Mouse (Mus musculus): ENCODE measurements around the gene Rnf220. TPM values are rescaled to one million over a fixed set of nuclear protein-coding genes. Genes with fewer than 3 reads are reported as not detected.

Gene Rnf220
- total RNA-seq, 2 experiments from 2014 or later, result 193 to 218 TPM

DNA sequence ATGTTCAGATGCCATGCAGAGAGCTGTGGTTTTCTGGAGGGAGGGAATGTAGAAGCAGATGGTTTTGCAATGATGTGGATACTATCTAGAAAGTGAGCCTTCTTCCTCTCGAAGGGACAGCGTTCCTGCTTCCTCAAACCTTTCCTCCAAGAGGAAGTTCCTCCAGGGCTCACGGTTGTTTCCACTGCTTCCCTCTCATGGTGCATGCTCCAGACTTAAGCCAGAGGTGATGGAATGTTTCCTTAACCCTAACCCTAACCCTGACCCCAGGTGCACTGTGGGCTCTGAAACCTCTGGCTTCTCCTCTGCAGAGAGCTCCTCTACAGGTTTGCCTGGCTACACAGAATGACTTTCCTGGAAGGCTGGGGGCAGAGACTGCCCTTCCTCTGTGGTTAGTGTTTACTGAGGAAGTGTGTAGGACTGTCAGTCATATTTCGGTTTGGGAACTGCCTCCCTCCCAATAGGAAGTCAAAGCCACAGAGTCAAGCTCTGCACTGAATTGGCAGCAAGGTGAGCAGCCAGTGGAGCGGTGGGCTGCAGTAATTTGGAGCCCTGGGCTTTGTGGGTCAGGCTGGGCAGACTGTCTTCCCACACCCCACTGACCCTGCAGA, 242.7 kb downstream of the Rnf220 start:
- intact Hi-C loops (cut with DNase I), result no loop called here
- no peak for DNase-seq (ENCODE audit: low spot score in 2 of 2)

- intact Hi-C loops (cut with DNase I), result no loop called here
- no peak for DNase-seq (ENCODE audit: low spot score in 2 of 2)
Observed at GRCm38 (mm10) chr4:117253218-117254016, 243.4 kb downstream of the Rnf220 start.

DNA sequence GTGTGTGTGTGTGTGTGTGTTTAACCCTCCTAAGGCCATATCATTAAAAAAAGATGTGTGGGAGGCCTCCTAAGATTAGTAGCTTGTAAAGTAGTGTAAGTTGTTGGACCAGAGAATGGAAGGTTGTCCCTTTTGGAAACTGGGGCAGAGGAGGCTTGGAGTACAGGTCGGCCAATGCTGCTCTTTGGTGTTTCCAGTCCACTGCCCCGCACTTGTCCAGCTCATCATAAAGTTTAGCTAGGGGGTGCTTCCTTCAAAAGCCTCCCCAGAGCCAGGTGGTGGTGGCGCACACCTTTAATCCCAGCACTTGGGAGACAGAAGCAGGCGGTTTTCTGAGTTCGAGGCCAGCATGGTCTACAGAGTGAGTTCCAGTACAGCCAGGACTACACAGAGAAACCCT, 244.1 kb downstream of the Rnf220 start:
- no peak for DNase-seq (ENCODE audit: low spot score in 2 of 2)
- intact Hi-C loops (cut with DNase I), result no loop called here

DNA sequence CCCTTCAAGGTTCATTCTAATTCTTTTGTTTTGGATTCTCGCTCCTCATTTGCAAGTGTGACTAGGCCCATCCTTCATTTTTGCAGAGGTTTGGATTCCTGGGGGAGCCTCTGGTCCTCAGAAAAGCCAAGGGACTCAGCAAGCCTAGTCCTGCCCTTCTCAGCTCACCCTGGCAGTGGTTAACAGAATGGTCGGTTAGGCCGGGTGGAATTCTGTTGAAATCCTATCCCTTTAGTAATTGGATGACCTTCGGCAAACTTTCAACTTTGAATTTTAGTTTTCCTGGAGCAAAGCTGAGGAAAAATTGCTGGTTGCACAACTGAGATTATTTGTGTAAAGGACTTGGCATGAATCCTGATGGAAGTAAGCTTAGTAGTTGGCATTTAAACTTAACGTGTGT, 244.5 kb downstream of the Rnf220 start:
- intact Hi-C loops (cut with DNase I), result no loop called here

DNA sequence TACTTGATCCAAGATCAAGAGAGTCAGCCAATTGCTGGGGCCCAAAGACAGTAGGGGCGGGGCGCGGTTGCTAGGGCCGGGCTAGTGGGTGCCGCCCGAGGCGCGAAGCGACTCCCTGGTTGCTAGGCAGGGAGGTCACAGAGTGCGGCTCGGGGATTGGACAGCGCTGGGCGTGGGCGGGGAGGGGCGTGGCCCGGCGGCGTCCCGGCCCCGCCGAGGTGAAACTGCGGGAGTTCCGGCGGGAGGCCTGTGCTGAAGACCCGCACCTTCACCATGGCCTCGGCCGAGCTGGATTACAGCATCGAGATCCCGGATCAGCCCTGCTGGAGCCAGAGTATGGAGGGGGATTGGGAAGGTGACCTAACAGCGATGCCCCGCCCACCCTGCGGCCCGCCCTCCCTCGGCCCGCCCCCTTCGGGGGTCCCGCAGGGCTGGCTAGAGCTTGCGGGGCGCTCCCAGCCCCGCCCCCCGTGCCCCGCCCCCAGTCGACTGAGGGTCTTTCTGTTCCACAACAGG, 245.0 kb downstream of the Rnf220 start, which contains the start of the genes Tmem53 and Armh1:
Tmem53 (plus strand) TSS at position 151 of the 516 bp plus-strand sequence.
Armh1 (minus strand) TSS at position 325 of the 516 bp plus-strand sequence.
- intact Hi-C loops (cut with DNase I), result no loop called here
- DNase-seq (ENCODE audit: low spot score in 2 of 2), result peak; percentile 73 to 74

More for the DNA sequence above, 244.5 kb downstream of the Rnf220 start:
- no peak for DNase-seq (ENCODE audit: low spot score in 2 of 2)

- intact Hi-C loops (cut with DNase I), result no loop called here
Observed at GRCm38 (mm10) chr4:117250982-117251381, 245.9 kb downstream of the Rnf220 start.

GRCm38 (mm10) chr4:117240867-117241266, 256.0 kb downstream of the Rnf220 start:
- intact Hi-C loops (cut with DNase I), result no loop called here

More at GRCm38 (mm10) chr4:117250982-117251381, 245.9 kb downstream of the Rnf220 start:
- no peak for DNase-seq (ENCODE audit: low spot score in 2 of 2)

GRCm38 (mm10) chr4:117239153-117239552, 257.7 kb downstream of the Rnf220 start:
- intact Hi-C loops (cut with DNase I), result no loop called here
- no peak for DNase-seq (ENCODE audit: low spot score in 2 of 2)

More at GRCm38 (mm10) chr4:117240867-117241266, 256.0 kb downstream of the Rnf220 start:
- no peak for DNase-seq (ENCODE audit: low spot score in 2 of 2)

DNA sequence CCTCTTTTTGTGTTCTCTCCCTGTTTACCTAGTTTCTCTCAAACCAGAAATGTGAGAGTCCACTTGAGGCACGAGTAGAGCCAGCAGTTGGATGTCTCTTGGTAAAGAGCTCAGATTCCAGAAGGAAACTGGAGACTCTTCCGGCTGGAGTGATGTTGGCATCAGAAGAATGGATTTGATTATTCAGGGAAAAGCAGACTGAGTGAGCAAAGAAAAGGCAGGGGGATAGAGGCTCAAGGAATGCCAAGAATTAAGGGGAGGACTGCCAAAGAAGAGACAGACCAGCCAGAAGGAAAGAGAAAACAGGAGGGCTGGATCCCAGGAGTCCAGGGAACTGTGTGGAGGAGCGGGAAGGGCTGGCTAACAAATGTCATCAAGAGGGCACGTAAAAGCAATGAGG, 261.0 kb downstream of the Rnf220 start:
- DNase-seq (ENCODE audit: low spot score in 2 of 2), result no peak
- intact Hi-C loops (cut with DNase I), result no loop called here

DNA sequence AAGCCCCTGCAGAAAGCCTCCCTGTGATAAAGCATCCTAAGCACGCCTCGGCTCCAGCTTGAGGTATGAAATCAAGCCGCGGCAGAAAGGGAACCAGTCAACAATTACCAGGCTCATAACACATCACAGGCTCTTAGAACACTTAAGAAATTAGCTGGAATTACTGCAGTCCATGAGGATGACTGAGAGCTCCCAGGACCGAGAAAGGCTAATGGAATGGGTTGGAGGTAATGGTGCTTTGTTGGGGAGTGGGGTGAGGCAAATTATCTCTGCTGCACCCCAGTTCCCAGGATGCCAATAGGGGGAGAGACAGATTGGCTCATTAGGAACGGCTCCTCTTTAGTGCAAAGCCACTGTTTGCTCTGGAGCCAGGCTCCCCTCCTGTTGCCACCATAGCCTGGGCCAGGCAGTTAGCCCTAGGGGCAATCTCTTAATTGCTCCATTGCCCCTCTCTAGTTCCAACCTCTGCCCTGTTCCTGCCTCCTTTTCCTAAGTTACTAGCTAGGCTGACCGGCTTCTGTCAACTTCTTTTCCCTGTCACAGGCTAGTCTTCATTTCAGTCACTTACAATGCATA, 262.6 kb downstream of the Rnf220 start:
- DNase-seq (ENCODE audit: low spot score in 2 of 2), result no peak
- intact Hi-C loops (cut with DNase I), result no loop called here

DNA sequence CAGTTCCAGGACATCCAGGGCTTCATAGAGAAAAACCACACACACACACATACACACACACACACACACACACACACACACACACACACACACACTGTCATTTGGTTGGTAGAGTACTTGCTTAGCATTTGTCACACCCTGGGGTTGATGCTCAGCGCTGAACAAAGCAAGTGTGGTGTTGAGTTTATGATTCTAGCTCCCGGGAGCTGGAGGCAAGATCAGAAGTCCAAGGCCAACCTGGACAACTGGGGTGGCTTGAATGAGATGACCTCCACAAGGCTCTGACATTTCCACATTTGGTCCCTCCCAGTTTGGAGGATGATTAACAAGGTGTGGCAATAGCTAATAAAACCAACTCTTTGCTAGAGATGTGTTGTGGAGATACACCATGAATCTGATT, 265.6 kb downstream of the Rnf220 start:
- intact Hi-C loops (cut with DNase I), result no loop called here
- DNase-seq (ENCODE audit: low spot score in 2 of 2), result no peak

- no peak for DNase-seq (ENCODE audit: low spot score in 2 of 2)
- intact Hi-C loops (cut with DNase I), result no loop called here
Observed at GRCm38 (mm10) chr4:117230331-117230730, 266.5 kb downstream of the Rnf220 start.

DNA sequence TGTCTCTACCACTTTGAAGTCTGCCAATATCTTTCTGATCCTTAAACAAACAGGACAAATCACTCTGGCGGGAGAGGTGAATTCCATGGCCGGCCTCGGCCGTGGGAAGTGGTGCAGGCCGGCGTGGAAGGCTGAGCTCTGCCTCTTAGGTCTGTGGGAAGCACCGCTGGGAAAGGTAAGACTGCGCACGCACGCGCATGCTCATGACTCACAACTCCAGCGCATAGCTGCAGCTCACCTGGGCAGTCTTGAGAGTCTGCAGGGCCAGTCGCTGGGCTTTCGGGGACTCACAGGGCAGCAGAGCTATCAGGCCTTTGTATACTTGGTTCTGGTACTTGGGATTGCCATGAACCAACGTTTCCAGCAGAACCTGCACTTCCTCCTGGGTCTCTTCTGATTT, 267.3 kb downstream of the Rnf220 start:
- intact Hi-C loops (cut with DNase I), result no loop called here
- DNase-seq (ENCODE audit: low spot score in 2 of 2), result no peak

DNA sequence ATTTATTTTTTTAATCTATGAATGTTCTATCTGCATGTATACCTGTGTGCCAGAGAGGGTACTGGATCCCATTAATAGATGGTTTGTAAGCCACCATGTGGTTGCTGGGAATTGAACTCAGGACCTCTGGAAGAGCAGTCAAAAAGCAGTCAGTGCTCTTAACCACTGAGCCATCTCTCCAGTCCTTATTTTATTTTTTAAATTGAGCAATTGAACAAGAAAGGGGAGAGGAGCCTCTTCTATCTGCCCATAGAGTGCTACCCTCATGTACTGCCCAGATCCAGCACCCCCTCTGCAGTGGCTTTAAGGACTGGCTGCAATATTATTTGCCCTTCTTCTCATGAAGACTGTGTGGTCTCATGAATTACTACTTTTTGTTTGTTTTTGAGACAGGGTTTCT, 271.6 kb downstream of the Rnf220 start:
- intact Hi-C loops (cut with DNase I), result no loop called here
- DNase-seq (ENCODE audit: low spot score in 2 of 2), result no peak

DNA sequence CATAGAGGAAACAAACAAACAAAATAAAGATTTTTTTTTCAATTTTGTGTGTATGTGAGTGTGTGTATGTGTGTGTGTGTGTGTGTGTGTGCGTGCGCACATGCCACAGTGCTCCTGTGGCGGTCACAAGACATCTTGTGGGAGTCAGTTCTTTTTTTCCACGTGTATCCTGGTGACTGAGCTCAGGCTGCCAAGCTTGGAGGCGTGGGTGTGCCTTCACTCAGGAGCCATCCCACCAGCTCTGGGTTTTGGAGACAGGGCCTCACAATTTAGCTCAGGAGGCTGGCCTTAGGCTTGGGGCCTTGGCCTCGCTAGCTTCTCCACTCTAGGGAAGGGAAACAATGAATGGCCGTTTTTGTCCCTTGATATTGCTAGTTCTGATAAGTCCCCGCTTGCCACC, 272.7 kb downstream of the Rnf220 start:
- intact Hi-C loops (cut with DNase I), result no loop called here

DNA sequence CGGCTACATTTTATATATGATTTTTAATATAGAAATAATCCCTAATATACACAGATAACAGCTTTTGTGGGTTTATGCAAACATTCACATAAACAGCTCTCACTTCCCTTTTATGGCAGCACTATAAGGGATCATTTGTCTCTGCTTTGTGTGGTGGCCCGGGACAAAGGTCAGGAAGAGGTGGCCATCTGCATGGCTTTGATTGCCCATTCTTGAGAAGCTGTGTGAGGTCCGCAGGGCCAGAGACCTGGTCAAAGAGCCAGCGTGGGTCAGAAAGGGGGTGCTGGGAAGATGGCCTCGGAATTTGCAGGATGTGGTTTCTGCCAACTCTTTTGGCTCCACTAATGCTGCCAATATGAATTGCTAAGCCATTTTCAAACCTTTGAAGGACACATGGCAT, 273.9 kb downstream of the Rnf220 start:
- intact Hi-C loops (cut with DNase I), result no loop called here

More for the DNA sequence above, 272.7 kb downstream of the Rnf220 start:
- no peak for DNase-seq (ENCODE audit: low spot score in 2 of 2)

GRCm38 (mm10) chr4:117221836-117222235, 275.0 kb downstream of the Rnf220 start:
- intact Hi-C loops (cut with DNase I), result no loop called here
- DNase-seq (ENCODE audit: low spot score in 2 of 2), result no peak

More for the DNA sequence above, 273.9 kb downstream of the Rnf220 start:
- DNase-seq (ENCODE audit: low spot score in 2 of 2), result no peak

Data from left cerebral cortex, postnatal 36 days (tissue).